Mouse (Mus musculus) effector memory CD4-positive, alpha-beta T cell, adult 7 months (primary cell): ENCODE measurements around the gene Noc2l. TPM values are rescaled to one million over a fixed set of nuclear protein-coding genes. Genes with fewer than 3 reads are reported as not detected.

ENCODE experiments used
- polyA plus RNA-seq: library from polyadenylated mRNA; unstranded; fragments of 100-300 nt; shearing (Covaris generic); gene quantifications from one replicate; pipeline ENCODE4 v1.2.1, GENCODE M21; 2017

Noc2l gene
- polyA plus RNA-seq, result 163 TPM

DNA sequence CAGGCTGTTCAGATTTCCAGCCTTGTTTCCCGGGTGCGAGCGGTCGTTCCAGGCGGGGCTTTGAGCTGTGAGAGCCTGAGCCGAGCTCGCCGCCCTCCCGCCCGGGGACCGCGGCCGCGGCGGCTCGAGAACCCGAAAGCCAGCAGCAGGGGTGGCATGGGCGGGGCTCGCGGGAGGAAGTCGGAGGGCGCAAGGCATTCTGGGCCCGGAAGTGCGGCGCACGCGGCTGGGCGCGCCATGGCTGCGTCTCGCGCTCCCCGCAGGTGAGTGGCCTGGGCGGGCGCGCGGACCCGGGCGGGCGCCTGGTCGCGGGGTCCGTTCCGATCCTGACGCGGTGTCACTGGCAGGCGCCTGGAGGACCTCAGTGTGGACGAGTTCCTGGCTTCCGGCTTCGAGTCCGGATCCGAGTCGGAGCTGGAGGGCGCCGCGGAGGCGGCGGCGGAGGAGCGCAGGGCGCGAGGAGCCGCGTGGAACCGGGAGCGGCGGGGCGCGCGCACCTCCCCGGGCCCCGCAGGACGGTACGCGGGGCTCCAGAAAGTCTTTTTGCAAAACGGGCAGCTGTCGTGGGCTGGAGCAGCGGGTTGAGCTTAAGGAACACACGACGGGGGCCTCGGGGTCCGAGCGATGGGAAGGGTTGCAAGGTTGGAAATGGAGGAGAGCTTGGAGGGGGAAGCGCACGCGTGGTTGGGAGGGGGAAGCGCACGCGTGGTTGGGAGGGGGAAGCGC is at the start of gene Noc2l:
Gene Noc2l (plus strand): TSS at position 203 of the 726 bp plus-strand sequence.

DNA sequence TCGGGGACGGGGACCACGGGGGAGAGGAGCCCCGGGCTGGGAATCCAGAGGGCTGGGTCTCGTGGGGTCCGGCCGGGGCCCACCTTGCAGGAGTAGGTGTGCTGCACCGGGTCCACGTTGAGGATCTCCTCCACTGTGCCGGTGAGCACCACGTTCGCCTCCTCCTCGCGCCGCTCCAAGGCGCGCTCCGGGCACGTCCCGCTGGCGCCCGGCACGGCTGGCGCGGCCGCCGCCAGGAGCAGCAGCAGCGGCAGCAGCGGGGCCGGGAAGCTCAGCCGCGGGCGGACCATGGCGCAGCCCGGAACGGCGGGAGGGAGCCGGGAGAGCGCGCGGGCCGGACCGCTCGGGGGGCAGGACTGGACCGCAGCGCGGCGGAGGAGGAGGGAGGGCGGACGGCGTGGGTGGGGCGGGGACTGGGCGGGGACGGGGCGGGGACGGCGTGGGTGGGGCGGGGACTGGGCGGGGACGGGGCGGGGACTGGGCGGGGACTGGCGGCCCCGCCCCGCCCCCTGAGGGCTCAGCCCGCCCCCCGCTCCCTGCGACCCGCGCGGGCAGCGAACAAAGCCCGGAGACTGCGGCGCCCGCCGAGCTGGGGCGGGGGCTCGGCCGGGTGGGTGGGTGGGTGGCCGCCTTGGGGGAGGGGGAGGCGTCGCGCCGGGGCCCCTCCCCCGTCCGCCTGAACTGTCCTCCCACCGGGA is 38.5 kb upstream of the Noc2l start, which contains the start of gene Agrn:
Gene Agrn (minus strand): TSS at position 358 of the 698 bp plus-strand sequence.

GRCm38 (mm10) chr4:156200623-156201475 is 35.0 kb upstream of the Noc2l start, which contains the start of gene Isg15:
TSS of gene Isg15 (minus strand) at chr4:156200818.

GRCm38 (mm10) chr4:156203001-156203412 is 32.8 kb upstream of the Noc2l start, which contains the start of gene AW011738:
TSS of gene AW011738 (plus strand) at chr4:156203304.

DNA sequence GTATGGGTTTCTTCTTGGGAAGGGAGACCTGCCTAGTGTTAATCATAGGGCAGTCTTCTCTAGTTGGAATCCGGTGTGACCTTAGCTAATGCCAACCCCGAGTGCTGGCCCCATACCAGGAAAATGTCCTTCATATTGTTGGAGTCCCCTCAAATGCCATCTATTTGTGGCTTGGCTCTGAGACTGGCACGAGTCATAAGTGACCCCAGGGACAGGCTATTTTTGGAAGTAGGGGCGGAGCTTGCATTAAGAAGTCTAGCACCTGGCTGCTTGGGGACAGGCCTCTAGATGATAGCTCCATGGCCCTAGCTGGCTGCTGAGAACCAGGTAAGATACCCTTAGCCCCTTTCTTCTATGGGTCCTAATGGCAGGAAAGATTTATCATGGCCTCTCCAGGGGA is 20.2 kb upstream of the Noc2l start, which contains the start of gene Perm1:
Gene Perm1 (plus strand): TSS at position 220 of the 400 bp plus-strand sequence.

DNA sequence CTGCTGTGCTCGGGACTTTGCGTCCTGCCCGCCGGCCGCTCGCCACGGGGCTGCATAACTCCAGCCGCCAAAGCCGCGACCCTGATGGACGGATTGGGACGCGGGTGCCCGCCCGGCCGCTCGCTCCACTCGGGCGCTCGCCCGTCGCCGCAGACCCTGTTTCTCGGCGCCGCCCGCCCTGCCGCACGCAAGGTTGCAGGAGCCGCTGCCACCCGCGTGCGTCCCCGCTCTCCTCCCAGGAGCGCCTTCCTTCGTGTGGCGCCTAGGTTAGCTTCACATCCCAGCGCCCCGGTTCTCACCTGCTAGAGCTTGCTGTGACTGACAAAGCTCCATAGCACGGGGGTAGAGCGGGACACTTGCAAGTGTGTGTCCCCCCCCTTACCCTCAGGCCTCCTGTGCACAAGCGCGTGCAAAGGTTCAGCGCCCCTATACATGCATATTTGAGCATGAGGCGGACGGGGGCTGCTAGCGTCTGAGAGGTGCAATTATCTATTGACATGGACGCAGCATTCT is 1.1 kb upstream of the Noc2l start, which contains the start of gene Plekhn1:
Gene Plekhn1 (minus strand): TSS at position 157 of the 513 bp plus-strand sequence.

DNA sequence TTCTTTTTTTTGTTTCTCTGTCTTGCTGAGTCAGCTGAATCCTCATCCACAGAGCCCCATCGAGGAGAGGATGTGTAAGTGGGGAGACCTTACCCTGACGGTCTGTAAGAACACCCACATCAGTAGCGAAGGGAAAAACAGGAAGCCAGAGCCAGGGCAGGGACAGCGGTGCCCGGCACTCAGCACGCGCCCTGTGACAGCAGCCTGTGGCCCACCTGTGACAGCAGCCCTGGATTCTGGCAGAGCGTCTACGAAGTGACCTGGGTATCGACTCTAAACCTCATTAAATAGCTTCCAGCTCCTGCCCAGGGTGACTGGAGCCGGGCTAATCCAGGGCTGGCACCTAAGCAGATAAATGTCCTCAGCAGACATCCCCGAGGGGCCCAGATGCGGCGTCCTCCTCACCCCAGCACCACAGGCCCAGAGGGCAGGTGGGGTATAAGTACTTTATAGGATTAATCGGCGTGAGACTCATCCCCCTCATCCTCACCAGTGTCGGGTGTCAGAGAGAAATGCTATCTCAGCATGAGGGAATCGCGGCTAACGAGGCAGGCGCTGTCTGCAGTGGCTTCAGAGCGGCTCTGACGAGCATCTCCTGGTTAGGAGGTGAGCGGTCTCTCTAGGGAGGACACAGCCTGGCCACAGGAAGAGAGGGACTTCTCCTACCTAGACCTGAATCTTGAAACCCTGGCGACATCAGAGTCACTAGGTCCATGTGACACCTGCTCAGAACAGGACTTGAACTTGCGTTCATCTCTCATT is 19.4 kb downstream of the Noc2l start, which contains the start of gene Samd11:
Gene Samd11 (minus strand): TSS at position 580 of the 762 bp plus-strand sequence.

Other genes starting within 250 kb of the Noc2l start
- 6.7 TPM for gene B3galt6, start 243.4 kb upstream of the Noc2l start, polyA plus RNA-seq
- 494 TPM for gene Sdf4, start 243.1 kb upstream of the Noc2l start, polyA plus RNA-seq
- 649 TPM for gene Tnfrsf4, start 222.2 kb upstream of the Noc2l start, polyA plus RNA-seq
- gene Tnfrsf18, start 209.8 kb upstream of the Noc2l start, polyA plus RNA-seq, result 569 TPM
- gene Ttll10, start 176.6 kb upstream of the Noc2l start, polyA plus RNA-seq, result not detected
- gene 9430015G10Rik, start 126.0 kb upstream of the Noc2l start, polyA plus RNA-seq, result 24.1 TPM
- not detected for gene Rnf223, start 105.5 kb upstream of the Noc2l start, polyA plus RNA-seq
- gene Agrn, start 38.5 kb upstream of the Noc2l start, polyA plus RNA-seq, result 2.7 TPM
- gene Isg15, start 35.2 kb upstream of the Noc2l start, polyA plus RNA-seq, result 118 TPM
- gene AW011738, start 32.7 kb upstream of the Noc2l start, polyA plus RNA-seq, result 66.7 TPM
- gene Perm1, start 20.1 kb upstream of the Noc2l start, polyA plus RNA-seq, result 0.69 TPM
- 23.6 TPM for gene Plekhn1, start 1.2 kb upstream of the Noc2l start, polyA plus RNA-seq
- gene Samd11, start 19.6 kb downstream of the Noc2l start, polyA plus RNA-seq, result 5.2 TPM
- not detected for gene Vmn2r-ps159, start 95.1 kb downstream of the Noc2l start, polyA plus RNA-seq